Mouse (Mus musculus) lung, postnatal 36 days (tissue): ENCODE results near the gene Olfr1438-ps1.
"Not testable (repeated sequence)": the region's sequence is repeated elsewhere in the genome, so short reads cannot be mapped to it uniquely, and the experiment has no call there.

ENCODE experiments used
- DNase-seq: peaks from one replicate; pipeline ENCODE4 v3.0.0; 2022; ENCODE audit warnings: mixed read lengths

Gene Olfr1438-ps1

GRCm38 (mm10) chr19:12335810-12336209, at the start of gene Olfr1438-ps1:
Gene Olfr1438-ps1, minus strand, starts transcription at chr19:12335910.
- no peak for DNase-seq

GRCm38 (mm10) chr19:12374465-12375025, 38.8 kb upstream of the Olfr1438-ps1 start:
- no peak for DNase-seq

- no peak for DNase-seq
Measured at GRCm38 (mm10) chr19:12373004-12373403, 37.3 kb upstream of the Olfr1438-ps1 start.

GRCm38 (mm10) chr19:12325001-12325400, 10.7 kb downstream of the Olfr1438-ps1 start, which contains the start of gene Olfr1437:
Gene Olfr1437, minus strand, starts transcription at chr19:12325101.
- no peak for DNase-seq

GRCm38 (mm10) chr19:12299030-12299429, 36.7 kb downstream of the Olfr1438-ps1 start, which contains the start of gene Olfr1436:
Gene Olfr1436, minus strand, starts transcription at chr19:12299130.
- DNase-seq, result not testable (repeated sequence)

- no peak for DNase-seq
Measured at GRCm38 (mm10) chr19:12292979-12293378, 42.7 kb downstream of the Olfr1438-ps1 start.

- no peak for DNase-seq
Measured at GRCm38 (mm10) chr19:12279554-12279953, 56.2 kb downstream of the Olfr1438-ps1 start, which contains the start of gene Olfr1434. Gene Olfr1434, plus strand, starts transcription at chr19:12279854.
